Mouse (Mus musculus) C2C12 (cell line): ENCODE measurements around the gene Pigl.

Experiments
- CEBPB ChIP-seq: IDR thresholded peaks from one replicate; pipeline ENCODE4 v1.6.1; 2011; ENCODE audit warnings: low read depth, mild to moderate bottlenecking, control low read depth, moderate library complexity
- CTCF ChIP-seq: IDR thresholded peaks from one replicate; pipeline ENCODE4 v1.5.1; 2011; ENCODE audit not compliant: control insufficient read depth, insufficient read depth, insufficient read length
- MAX ChIP-seq: IDR thresholded peaks from one replicate; pipeline ENCODE4 v1.6.1; 2011; ENCODE audit warnings: mild to moderate bottlenecking, control low read depth
- MYOD1 ChIP-seq: IDR thresholded peaks from one replicate; pipeline ENCODE4 v1.6.1; 2011; ENCODE audit warnings: low read depth; ENCODE audit not compliant: control insufficient read depth, insufficient read length
- MYOG ChIP-seq: IDR thresholded peaks from one replicate; pipeline ENCODE4 v1.6.1; 2011; ENCODE audit not compliant: control insufficient read depth, insufficient read length; ENCODE audit errors: extremely low read depth
- USF1 ChIP-seq: IDR thresholded peaks from one replicate; pipeline ENCODE4 v1.6.1; 2011; ENCODE audit warnings: low read depth, mild to moderate bottlenecking, control low read depth, moderate library complexity

GRCm38 (mm10) chr11:62487540-62488350 is 29.5 kb downstream of the Pigl start:
- no peak for TF ChIP-seq CTCF
- TF ChIP-seq CEBPB: no peak
- no peak for TF ChIP-seq MYOD1
- TF ChIP-seq USF1: no peak
- no peak for TF ChIP-seq MYOG
- no peak for TF ChIP-seq MAX
